Comparison of ENCODE assay signal across 8 mouse cellular contexts in genomic region chr17:34101604-34102032, GRCm38 (mm10). TPM values are rescaled to one million over a fixed set of nuclear protein-coding genes. Genes with fewer than 3 reads are reported as not detected.
DNase-seq lines count a peak whose midpoint lies in the region; ATAC-seq and TF ChIP-seq lines count a peak whose summit lies in the region.

No protein-coding gene starts in this region.

- no peak overlapping the region for H3K9ac ChIP-seq in embryonic facial prominence, embryonic 12.5 days
- peak overlapping the region; percentile 39; the same call in 1 of the 2 replicates for H3K9ac ChIP-seq in heart, adult 2 months (ENCODE audit: low read depth, low read length)
- no peak overlapping the region for H3K9ac ChIP-seq in limb, embryonic 14.5 days (ENCODE audit: low read depth, low read length, severe bottlenecking)
- peak overlapping the region; percentile 48; the same call in 1 of the 2 replicates for H3K9ac ChIP-seq in midbrain, embryonic 16.5 days (ENCODE audit: low read depth, low read length)

- no peaks in the 10 kb centered on the region for H3K9me3 ChIP-seq in embryonic facial prominence, embryonic 12.5 days
- no peaks in the 10 kb centered on the region for H3K9me3 ChIP-seq in limb, embryonic 14.5 days (ENCODE audit: control insufficient read depth, low read length)
- H3K9me3 ChIP-seq in midbrain, embryonic 16.5 days (replicated peaks; ENCODE audit: control insufficient read depth, low read length, poor library complexity, severe bottlenecking), result no peaks in the 10 kb centered on the region

- no peaks in the 10 kb centered on the region for H3K79me2 ChIP-seq in heart, adult 2 months (replicated peaks; ENCODE audit: control insufficient read depth, insufficient read depth, low read length)

- peak; percentile 84 for DNase-seq in cerebellum, adult 11 months
- peak; percentile 90 to 92 for DNase-seq in heart, adult 2 months
- peak; percentile 85 to 96 for DNase-seq in kidney, adult 8-10 months
- peak; percentile 95 for DNase-seq in limb, embryonic 14.5 days (ENCODE audit: low spot score)
- DNase-seq in spleen, adult 2 months (ENCODE audit: low read depth in 1 of 2, low spot score in 2 of 2), result peak; percentile 91 to 93

- no peaks in the 10 kb centered on the region for H3K36me3 ChIP-seq in embryonic facial prominence, embryonic 12.5 days
- no peaks in the 10 kb centered on the region for H3K36me3 ChIP-seq in heart, adult 2 months (ENCODE audit: control insufficient read depth, insufficient read depth, low read length)
- no peaks in the 10 kb centered on the region for H3K36me3 ChIP-seq in limb, embryonic 14.5 days (ENCODE audit: control insufficient read depth, insufficient read depth, low read length)
- no peaks in the 10 kb centered on the region for H3K36me3 ChIP-seq in midbrain, embryonic 16.5 days (ENCODE audit: control insufficient read depth, insufficient read depth, low read length)
- H3K36me3 ChIP-seq in spleen, adult 2 months (ENCODE audit: control insufficient read depth, insufficient read depth, low read length), result no peaks in the 10 kb centered on the region

- no peaks in the 10 kb centered on the region; the same call in 1 of the 2 replicates for H3K27me3 ChIP-seq in embryonic facial prominence, embryonic 12.5 days
- no peaks in the 10 kb centered on the region for H3K27me3 ChIP-seq in heart, adult 2 months (ENCODE audit: control insufficient read depth, insufficient read depth, low read length)
- H3K27me3 ChIP-seq in limb, embryonic 14.5 days (ENCODE audit: control insufficient read depth, insufficient read depth, low read length), result no peaks in the 10 kb centered on the region
- H3K27me3 ChIP-seq in midbrain, embryonic 16.5 days (ENCODE audit: control insufficient read depth, insufficient read depth, low read depth, low read length), result no peaks in the 10 kb centered on the region
- H3K27me3 ChIP-seq in spleen, adult 2 months (ENCODE audit: control insufficient read depth, insufficient read depth, low read length), result no peaks in the 10 kb centered on the region

- ATAC-seq in cerebellum, adult (ENCODE audit: insufficient number of reproducible peaks, low FRiP score, low TSS enrichment), result no peak; the same call in 1 of the 2 replicates
- ATAC-seq in embryonic facial prominence, embryonic 12.5 days (ENCODE audit: insufficient number of reproducible peaks, insufficient read depth, low FRiP score, low TSS enrichment), result 0 out of 2 replicates have a peak, but pooled peaks have one; percentile 28
- peak; percentile 81 for ATAC-seq in limb, embryonic 14.5 days (ENCODE audit: low FRiP score, low read depth)
- peak; percentile 88 for ATAC-seq in midbrain, embryonic 16.5 days

- H3K4me1 ChIP-seq in embryonic facial prominence, embryonic 12.5 days, result no peaks in the 10 kb centered on the region; the same call in 1 of the 2 replicates
- H3K4me1 ChIP-seq in heart, adult 2 months (ENCODE audit: control insufficient read depth, insufficient read depth, low read length), result peaks cover 3% of the 10 kb centered on the region; the same call in 1 of the 2 replicates
- peaks cover 3% of the 10 kb centered on the region; the same call in 1 of the 2 replicates for H3K4me1 ChIP-seq in limb, embryonic 14.5 days (ENCODE audit: control insufficient read depth, insufficient read depth, low read length)
- 0 out of 2 replicates have a peak, but pooled peaks cover 3% of the 10 kb centered on the region for H3K4me1 ChIP-seq in midbrain, embryonic 16.5 days (ENCODE audit: control insufficient read depth, insufficient read depth, low read length)
- peaks cover 16% of the 10 kb centered on the region; the same call in 1 of the 2 replicates for H3K4me1 ChIP-seq in spleen, adult 2 months (ENCODE audit: control insufficient read depth, insufficient read depth, insufficient read length)

- peak; percentile 57; the same call in 1 of the 2 replicates for TF ChIP-seq EP300 in heart, adult 2 months (IDR thresholded peaks at IDR 0.05; ENCODE audit: insufficient read depth, low read depth, low read length)

- H3K27ac ChIP-seq in embryonic facial prominence, embryonic 12.5 days, result no peak overlapping the region
- H3K27ac ChIP-seq in heart, adult 2 months, result peak overlapping the region; percentile 47; the same call in 1 of the 2 replicates
- no peak overlapping the region for H3K27ac ChIP-seq in limb, embryonic 14.5 days (replicated peaks; ENCODE audit: low read depth, low read length)
- H3K27ac ChIP-seq in midbrain, embryonic 16.5 days (ENCODE audit: low read length), result no peak overlapping the region
- peak overlapping the region; percentile 97 for H3K27ac ChIP-seq in spleen, adult 2 months (ENCODE audit: insufficient read depth, low read length)

- intact Hi-C loops in heart, adult 2 months (cut with DNase I), result loop anchor here (1.0 to 10.0 kb wide), 4 partner anchors 17 to 133 kb away; partner anchors contain the start of genes H2-DMa and H2-Ob

- H3K4me3 ChIP-seq in embryonic facial prominence, embryonic 12.5 days, result no peak overlapping the region
- H3K4me3 ChIP-seq in heart, adult 2 months, result peak overlapping the region; percentile 36; the same call in 1 of the 2 replicates
- no peak overlapping the region; the same call in 1 of the 2 replicates for H3K4me3 ChIP-seq in limb, embryonic 14.5 days (replicated peaks; ENCODE audit: low read length)
- H3K4me3 ChIP-seq in midbrain, embryonic 16.5 days (ENCODE audit: low read depth, low read length), result 0 out of 2 replicates have a peak overlapping the region, but pooled peaks have one; percentile 9
- H3K4me3 ChIP-seq in spleen, adult 2 months (ENCODE audit: extremely low read depth, insufficient read depth, insufficient read length), result peak overlapping the region; percentile 65

- TF ChIP-seq POLR2A in heart, adult 2 months (IDR thresholded peaks at IDR 0.05; ENCODE audit: insufficient read depth, low read depth, low read length), result no peak
- TF ChIP-seq POLR2A in limb, embryonic 14.5 days (IDR thresholded peaks at IDR 0.05; ENCODE audit: borderline replicate concordance, extremely low read depth, insufficient read depth, insufficient read length), result no peak
- peak; percentile 71; the same call in 1 of the 2 replicates for TF ChIP-seq POLR2A in spleen, adult 2 months (IDR thresholded peaks at IDR 0.05; ENCODE audit: low read depth, low read length)

- 6% methylated on average over 12 of the region's 12 CpGs for WGBS in embryonic facial prominence, embryonic 12.5 days
- 3% methylated on average over 12 of the region's 12 CpGs for WGBS in heart, adult 2 months
- WGBS in limb, embryonic 14.5 days, result 8% methylated on average over 12 of the region's 12 CpGs
- WGBS in midbrain, embryonic 16.5 days, result 6% methylated on average over 12 of the region's 12 CpGs
- WGBS in spleen, adult 2 months, result under 1% methylated on average over 12 of the region's 12 CpGs

- TF ChIP-seq CTCF in heart, adult 2 months (IDR thresholded peaks at IDR 0.05), result peak; percentile 97
- peak; percentile 68; the same call in 1 of the 2 replicates for TF ChIP-seq CTCF in spleen, adult 2 months (IDR thresholded peaks at IDR 0.05; ENCODE audit: extremely low read depth, insufficient read depth, insufficient read length, insufficient replicate concordance)

- H3K4me2 ChIP-seq in embryonic facial prominence, embryonic 12.5 days (replicated peaks), result 0 out of 2 replicates have a peak overlapping the region, but pooled peaks have one; percentile 1
- peak overlapping the region; percentile 24; the same call in 1 of the 2 replicates for H3K4me2 ChIP-seq in limb, embryonic 14.5 days (replicated peaks; ENCODE audit: low read depth, low read length, severe bottlenecking)
- H3K4me2 ChIP-seq in midbrain, embryonic 16.5 days (ENCODE audit: low read length), result peak overlapping the region; percentile 51

RNA-seq across cellular contexts. Expression of gene H2-Oa, which starts 9.5 kb away (rescaled TPM):
- 0.43 and 0.48 TPM in 2 replicates for polyA plus RNA-seq in embryonic facial prominence, embryonic 12.5 days (2016; fragmentation: Nextera tagmentation; extraction: Ambion mirVana)
- under 1 TPM; 0.20 to 0.29 TPM for total RNA-seq in heart, adult 2 months (2021)
- polyA plus RNA-seq in heart, adult 2 months (2012; rRNA removed), result 0.79 and 3.2 TPM in 2 replicates
- 1.0 and 1.7 TPM in 2 replicates for polyA plus RNA-seq in limb, embryonic 14.5 days (2012; rRNA removed)
- 0.70 and 0.85 TPM in 2 replicates for polyA plus RNA-seq in limb, embryonic 14.5 days (2014; fragmentation: Nextera tagmentation; extraction: Ambion mirVana)
- 0.16 TPM in 1 of 2 replicates, not detected in the other for polyA plus RNA-seq in midbrain, embryonic 16.5 days (2015; fragmentation: Nextera tagmentation; extraction: Ambion mirVana)
- 228 and 326 TPM in 2 replicates for polyA plus RNA-seq in spleen, adult 2 months (2012; rRNA removed)

RNA-seq across cellular contexts. Expression of gene H2-DMa, which starts 17.7 kb away (rescaled TPM):
- 12.3 and 16.7 TPM in 2 replicates for polyA plus RNA-seq in embryonic facial prominence, embryonic 12.5 days (2016; fragmentation: Nextera tagmentation; extraction: Ambion mirVana)
- total RNA-seq in heart, adult 2 months (2021), result 1 to 10 TPM; 4.0 to 7.5 TPM
- 12.2 and 21.3 TPM in 2 replicates for polyA plus RNA-seq in heart, adult 2 months (2012; rRNA removed)
- 13.1 and 20.2 TPM in 2 replicates for polyA plus RNA-seq in limb, embryonic 14.5 days (2012; rRNA removed)
- 16.8 and 19.0 TPM in 2 replicates for polyA plus RNA-seq in limb, embryonic 14.5 days (2014; fragmentation: Nextera tagmentation; extraction: Ambion mirVana)
- 22.5 and 22.7 TPM in 2 replicates for polyA plus RNA-seq in midbrain, embryonic 16.5 days (2015; fragmentation: Nextera tagmentation; extraction: Ambion mirVana)
- polyA plus RNA-seq in spleen, adult 2 months (2012; rRNA removed), result 302 and 363 TPM in 2 replicates

RNA-seq across cellular contexts. Expression of gene Brd2, which starts 20.8 kb away (rescaled TPM):
- 119 and 131 TPM in 2 replicates for polyA plus RNA-seq in embryonic facial prominence, embryonic 12.5 days (2016; fragmentation: Nextera tagmentation; extraction: Ambion mirVana)
- 10 to 100 TPM; 67.6 to 71.1 TPM for total RNA-seq in heart, adult 2 months (2021)
- polyA plus RNA-seq in heart, adult 2 months (2012; rRNA removed), result 78.9 and 118 TPM in 2 replicates
- polyA plus RNA-seq in limb, embryonic 14.5 days (2012; rRNA removed), result 197 and 217 TPM in 2 replicates
- 121 and 141 TPM in 2 replicates for polyA plus RNA-seq in limb, embryonic 14.5 days (2014; fragmentation: Nextera tagmentation; extraction: Ambion mirVana)
- 117 and 126 TPM in 2 replicates for polyA plus RNA-seq in midbrain, embryonic 16.5 days (2015; fragmentation: Nextera tagmentation; extraction: Ambion mirVana)
- polyA plus RNA-seq in spleen, adult 2 months (2012; rRNA removed), result 97.9 and 112 TPM in 2 replicates

RNA-seq across cellular contexts. Expression of gene H2-DMb2, which starts 41.5 kb away (rescaled TPM):
- 0.19 and 0.42 TPM in 2 replicates for polyA plus RNA-seq in embryonic facial prominence, embryonic 12.5 days (2016; fragmentation: Nextera tagmentation; extraction: Ambion mirVana)
- 1 to 10 TPM; 2.1 to 2.3 TPM for total RNA-seq in heart, adult 2 months (2021)
- 2.3 and 7.6 TPM in 2 replicates for polyA plus RNA-seq in heart, adult 2 months (2012; rRNA removed)
- 0.31 and 0.54 TPM in 2 replicates for polyA plus RNA-seq in limb, embryonic 14.5 days (2012; rRNA removed)
- polyA plus RNA-seq in limb, embryonic 14.5 days (2014; fragmentation: Nextera tagmentation; extraction: Ambion mirVana), result 0.23 and 0.36 TPM in 2 replicates
- 0.49 and 0.53 TPM in 2 replicates for polyA plus RNA-seq in midbrain, embryonic 16.5 days (2015; fragmentation: Nextera tagmentation; extraction: Ambion mirVana)
- polyA plus RNA-seq in spleen, adult 2 months (2012; rRNA removed), result 456 and 587 TPM in 2 replicates

RNA-seq across cellular contexts. Expression of gene H2-DMb1, which starts 51.3 kb away (rescaled TPM):
- polyA plus RNA-seq in embryonic facial prominence, embryonic 12.5 days (2016; fragmentation: Nextera tagmentation; extraction: Ambion mirVana), result 2.0 and 2.4 TPM in 2 replicates
- 1 to 10 TPM; 1.6 to 2.2 TPM for total RNA-seq in heart, adult 2 months (2021)
- 8.9 and 19.1 TPM in 2 replicates for polyA plus RNA-seq in heart, adult 2 months (2012; rRNA removed)
- 4.2 and 6.9 TPM in 2 replicates for polyA plus RNA-seq in limb, embryonic 14.5 days (2012; rRNA removed)
- 2.4 and 2.7 TPM in 2 replicates for polyA plus RNA-seq in limb, embryonic 14.5 days (2014; fragmentation: Nextera tagmentation; extraction: Ambion mirVana)
- 0.69 and 0.88 TPM in 2 replicates for polyA plus RNA-seq in midbrain, embryonic 16.5 days (2015; fragmentation: Nextera tagmentation; extraction: Ambion mirVana)
- 322 and 426 TPM in 2 replicates for polyA plus RNA-seq in spleen, adult 2 months (2012; rRNA removed)

Comparison
In these comparisons a context has a peak if more than half of its experiments do, and no peak if none do; other contexts are left out.
1. H3K27ac ChIP-seq: peak in heart, adult 2 months (single experiment) and spleen, adult 2 months (single experiment); none in embryonic facial prominence, embryonic 12.5 days (single experiment), limb, embryonic 14.5 days (single experiment) and midbrain, embryonic 16.5 days (single experiment).
2. H3K4me2 ChIP-seq: peak in every context shown above with its lines; median percentile 51 in midbrain, embryonic 16.5 days; 24 in limb, embryonic 14.5 days; 1 in embryonic facial prominence, embryonic 12.5 days.
3. H3K4me3 ChIP-seq: peak in heart, adult 2 months (single experiment), midbrain, embryonic 16.5 days (single experiment) and spleen, adult 2 months (single experiment); none in embryonic facial prominence, embryonic 12.5 days (single experiment) and limb, embryonic 14.5 days (single experiment).
4. H3K9ac ChIP-seq: peak in heart, adult 2 months (single experiment) and midbrain, embryonic 16.5 days (single experiment); none in embryonic facial prominence, embryonic 12.5 days (single experiment) and limb, embryonic 14.5 days (single experiment).
5. RNA of gene H2-Oa, which starts 9.5 kb away (polyA plus RNA-seq): 228 to 326 TPM in spleen, adult 2 months; 0.79 to 3.2 TPM in heart, adult 2 months, 0.70 to 1.7 TPM in limb, embryonic 14.5 days, 0.43 to 0.48 TPM in embryonic facial prominence, embryonic 12.5 days and 0.16 TPM in midbrain, embryonic 16.5 days; every median in the first group is over 10 times any median in the second.
6. RNA of gene H2-DMa, which starts 17.7 kb away (polyA plus RNA-seq): 302 to 363 TPM in spleen, adult 2 months; 22.5 to 22.7 TPM in midbrain, embryonic 16.5 days, 12.2 to 21.3 TPM in heart, adult 2 months, 13.1 to 20.2 TPM in limb, embryonic 14.5 days and 12.3 to 16.7 TPM in embryonic facial prominence, embryonic 12.5 days; every median in the first group is over 10 times any median in the second.
7. Peak in every context shown above with its lines, with median percentiles within 50 percentile points of each other: DNase-seq.